Mouse (Mus musculus): Measurements from ENCODE around the gene Fads1.

Fads1 gene

DNA sequence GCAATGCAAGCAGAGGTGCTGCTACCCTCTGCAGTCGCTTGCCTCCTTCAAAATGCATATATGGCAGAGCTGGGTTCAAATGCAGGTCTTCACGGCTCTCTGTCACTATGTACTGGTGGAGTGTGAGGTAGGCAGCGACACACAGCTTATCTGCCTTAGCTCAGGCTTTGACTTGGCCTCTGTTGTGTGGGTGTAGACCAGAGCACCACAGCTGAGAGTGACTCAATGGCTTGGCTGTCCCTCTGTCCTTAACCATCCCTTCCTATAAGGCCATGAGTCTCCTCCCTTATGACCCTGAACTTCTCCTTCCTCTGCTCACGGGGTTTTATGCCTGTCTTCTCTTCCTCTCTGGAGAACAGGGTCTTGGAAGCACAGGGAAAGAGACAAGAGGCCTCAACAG is 28.2 kb downstream of the Fads1 start:
- no peak for DNase-seq (ENCODE audit: low read depth, low spot score)

DNA sequence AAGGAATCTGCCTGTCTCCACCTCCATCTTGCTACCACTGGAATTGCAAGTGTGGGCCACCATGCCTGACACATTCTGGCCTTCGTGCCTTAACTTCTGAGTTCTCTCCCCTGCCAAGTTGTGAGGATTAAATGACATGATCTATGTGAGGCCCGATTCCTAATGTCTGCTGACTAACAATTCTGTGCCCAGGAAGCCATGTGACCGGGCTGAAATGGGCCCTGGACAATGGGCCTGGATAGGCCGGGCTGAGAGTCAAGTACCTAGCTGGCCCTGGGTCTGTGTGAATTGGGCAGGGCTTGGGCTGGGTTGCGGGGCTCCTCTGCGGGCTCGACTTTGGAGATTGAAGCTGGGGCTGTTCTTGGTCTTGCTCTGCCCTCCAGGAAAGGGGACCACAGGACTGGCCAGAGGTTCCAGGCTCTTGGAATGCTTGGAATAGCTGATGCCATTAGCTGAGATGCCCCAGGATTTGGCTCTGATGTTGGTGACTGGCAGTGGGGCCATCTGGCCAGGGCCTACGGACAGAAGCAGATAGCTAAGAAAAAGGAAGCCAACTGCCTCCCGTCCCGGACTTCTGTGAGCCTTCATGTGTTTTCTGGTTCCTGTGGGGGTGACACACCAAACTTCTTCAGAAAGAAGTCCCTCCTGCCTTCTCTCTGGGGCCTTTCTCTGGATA is 31.2 kb downstream of the Fads1 start:
- DNase-seq (ENCODE audit: low read depth, low spot score) = no peak

DNA sequence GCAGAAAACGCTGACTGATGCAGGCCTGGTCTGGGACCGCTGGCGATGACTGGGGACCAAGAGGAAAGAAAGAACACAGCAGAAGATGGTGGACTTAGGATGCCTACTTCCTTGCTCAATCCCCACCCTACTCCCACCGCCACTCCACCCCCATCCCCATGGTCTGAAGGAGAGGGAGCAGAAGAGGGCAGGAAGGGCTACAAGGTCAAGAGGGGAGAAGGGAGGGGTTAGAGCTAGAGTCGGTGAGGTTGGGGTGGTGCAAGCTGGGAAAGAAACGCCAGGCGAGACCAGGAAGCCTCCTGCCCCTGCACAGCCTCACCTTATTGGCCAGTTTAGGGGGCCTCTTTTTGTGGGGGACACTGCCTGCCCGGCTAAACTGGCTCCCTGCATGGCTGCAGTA is 33.4 kb downstream of the Fads1 start:
- no peak for DNase-seq (ENCODE audit: low read depth, low spot score)

DNA sequence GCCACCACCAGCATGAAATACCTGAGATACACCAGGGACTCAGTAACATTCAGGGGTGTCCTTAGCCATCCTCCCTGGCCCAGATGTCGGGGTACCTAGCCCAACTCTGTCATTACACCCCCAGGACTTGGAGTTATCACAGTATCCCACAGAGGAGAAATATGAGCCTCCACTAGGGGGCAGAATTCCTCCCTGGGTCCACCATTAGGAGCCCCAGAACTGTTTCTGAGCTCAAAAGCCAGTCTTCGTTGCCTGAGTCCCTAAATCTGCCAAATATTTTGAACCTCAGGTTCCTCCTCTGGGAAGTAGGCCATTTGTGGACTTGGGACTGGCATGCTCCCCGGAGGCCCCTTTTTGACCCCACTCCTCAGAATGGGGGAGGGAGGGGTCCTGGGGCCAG is 36.4 kb downstream of the Fads1 start:
- peak; percentile 73 for DNase-seq (ENCODE audit: low read depth, low spot score)

DNA sequence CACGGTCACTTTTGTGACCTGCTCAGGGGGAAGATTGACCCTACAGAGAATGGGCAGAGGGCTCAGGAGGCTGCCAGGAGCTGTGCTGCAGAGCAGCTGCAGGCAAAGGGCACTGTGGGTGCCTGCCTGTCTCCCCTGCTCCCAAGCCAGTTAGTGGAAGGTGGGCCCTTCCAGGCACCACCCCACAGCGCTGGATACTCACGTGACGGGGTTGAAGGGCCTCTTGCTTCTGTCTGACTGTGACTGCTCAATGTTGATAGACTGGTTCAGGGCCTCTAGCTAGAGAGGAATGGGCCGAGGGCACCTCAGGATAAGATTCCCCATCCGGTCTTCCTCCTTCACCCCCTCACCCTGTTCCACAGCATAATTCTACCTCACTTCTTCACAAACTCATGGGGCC is 36.9 kb downstream of the Fads1 start:
- no peak for DNase-seq (ENCODE audit: low read depth, low spot score)

DNA sequence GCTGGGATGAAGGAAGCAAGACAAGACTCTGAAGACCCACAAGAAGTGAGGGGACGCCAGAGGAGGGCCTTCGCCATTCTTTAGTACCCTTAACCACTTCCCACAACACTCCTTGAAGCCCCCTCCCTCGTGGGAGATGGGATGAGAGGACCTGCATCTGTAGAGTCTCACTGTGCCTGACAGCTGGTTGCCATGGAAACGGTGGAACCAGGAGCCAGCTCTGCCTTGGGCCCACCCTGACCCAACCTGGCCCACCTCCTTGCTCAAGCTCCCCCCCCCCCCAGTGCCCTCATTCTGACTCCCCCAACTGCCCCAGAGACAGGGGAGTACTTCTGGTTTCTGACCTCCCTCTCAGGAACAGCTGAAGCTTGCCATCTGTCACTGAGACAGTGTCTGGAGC is 38.9 kb downstream of the Fads1 start:
- peak; percentile 69 for DNase-seq (ENCODE audit: low read depth, low spot score)

DNA sequence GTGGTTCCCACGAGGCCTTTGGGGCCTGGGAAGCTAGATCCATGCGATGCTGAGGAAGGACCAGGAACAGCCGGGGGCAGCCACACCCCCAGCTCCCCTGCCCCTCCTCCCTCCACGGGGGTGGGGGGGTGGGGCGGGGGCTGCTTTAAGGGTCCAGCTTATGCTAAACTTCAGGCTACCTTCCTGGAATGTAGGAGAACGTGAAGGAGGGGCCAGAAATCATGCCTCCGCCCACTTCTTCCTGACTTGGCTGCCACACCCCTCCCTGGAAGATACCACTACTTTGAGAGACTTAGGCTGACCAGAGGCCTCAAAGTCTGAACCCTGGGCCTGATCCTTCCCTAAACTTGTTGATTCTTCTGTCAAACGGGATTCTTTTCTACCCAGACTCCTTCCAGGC is 40.0 kb downstream of the Fads1 start:
- DNase-seq (ENCODE audit: low read depth, low spot score) = no peak

DNA sequence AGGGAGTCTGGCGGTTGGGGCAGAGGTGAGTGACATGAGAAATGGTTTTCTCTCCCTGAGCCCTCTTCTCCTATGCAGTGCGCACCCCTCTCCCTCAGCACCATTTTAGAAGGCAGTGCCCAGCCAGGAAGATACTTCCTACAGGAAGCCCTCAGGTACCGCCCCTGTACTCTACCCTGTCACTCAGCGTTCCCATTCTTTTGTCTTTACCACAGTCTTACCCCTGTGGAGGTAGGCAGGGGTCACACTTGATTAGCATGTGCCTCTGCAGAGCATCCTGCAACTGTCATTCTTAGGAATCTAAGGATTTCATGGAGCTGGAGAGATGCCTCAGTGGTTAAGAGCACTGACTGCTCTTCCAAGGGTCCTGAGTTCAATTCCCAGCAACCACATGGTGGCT is 40.9 kb downstream of the Fads1 start:
- DNase-seq (ENCODE audit: low read depth, low spot score) = no peak

DNA sequence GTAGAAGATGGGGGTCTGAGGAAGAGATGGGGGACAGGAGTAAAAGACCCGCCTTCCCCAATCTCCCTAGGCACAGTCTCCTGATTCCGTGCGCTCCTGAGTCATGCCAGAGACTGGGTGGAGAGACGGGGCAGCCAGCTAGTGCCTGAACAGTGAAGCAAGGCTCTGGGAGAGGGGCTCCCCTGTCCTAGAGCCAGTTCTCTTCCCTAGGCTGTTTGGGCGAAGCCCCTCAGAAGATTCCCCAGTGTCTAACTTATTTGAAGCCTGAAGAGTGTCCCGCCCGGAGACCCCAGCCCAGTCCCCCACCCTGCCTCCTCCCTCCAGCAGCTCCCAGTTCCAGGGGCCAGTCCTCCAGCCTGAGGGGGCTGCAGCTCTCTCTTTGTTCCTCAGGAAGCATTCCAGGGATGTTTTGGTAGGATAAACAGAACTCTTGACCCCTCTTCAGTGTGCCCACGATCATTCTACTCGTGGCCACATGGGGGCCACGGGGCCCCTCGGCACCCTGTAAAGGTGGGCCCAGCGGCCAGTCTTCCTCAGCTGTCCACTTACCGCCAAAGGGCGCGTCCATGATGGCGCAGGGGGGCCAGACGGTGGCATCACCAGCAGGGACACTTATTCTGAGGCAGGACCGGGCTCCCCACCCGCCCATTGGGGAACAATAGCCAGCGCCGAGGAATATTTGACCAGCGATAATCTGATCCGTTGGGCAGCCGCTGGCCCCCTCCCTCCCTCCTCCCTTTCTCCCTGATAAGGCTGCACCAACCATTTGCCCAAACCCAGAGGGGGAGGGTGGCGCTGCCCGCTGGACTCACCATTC is 42.2 kb downstream of the Fads1 start:
- no peak for DNase-seq (ENCODE audit: low read depth, low spot score)

DNA sequence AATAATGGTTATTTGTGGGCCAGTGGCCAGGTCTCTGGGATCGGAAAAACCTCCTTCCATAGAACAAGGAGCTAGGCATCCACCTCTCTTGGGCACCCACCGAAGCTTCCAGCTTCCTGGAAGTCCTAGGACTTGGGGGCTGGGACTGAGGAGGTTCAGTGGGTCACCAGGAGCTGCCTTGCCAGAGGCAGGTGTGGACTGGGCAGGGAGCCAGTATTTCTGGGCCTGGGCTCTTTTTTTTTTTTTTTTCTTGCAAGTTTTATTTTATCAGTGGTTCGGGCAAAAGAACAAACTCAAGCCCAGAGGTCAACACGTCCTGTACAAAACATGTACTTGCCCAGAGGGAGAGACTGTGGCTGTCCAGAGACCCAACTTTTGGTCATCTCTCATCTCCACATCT is 43.1 kb downstream of the Fads1 start:
- no peak for DNase-seq (ENCODE audit: low read depth, low spot score)

DNA sequence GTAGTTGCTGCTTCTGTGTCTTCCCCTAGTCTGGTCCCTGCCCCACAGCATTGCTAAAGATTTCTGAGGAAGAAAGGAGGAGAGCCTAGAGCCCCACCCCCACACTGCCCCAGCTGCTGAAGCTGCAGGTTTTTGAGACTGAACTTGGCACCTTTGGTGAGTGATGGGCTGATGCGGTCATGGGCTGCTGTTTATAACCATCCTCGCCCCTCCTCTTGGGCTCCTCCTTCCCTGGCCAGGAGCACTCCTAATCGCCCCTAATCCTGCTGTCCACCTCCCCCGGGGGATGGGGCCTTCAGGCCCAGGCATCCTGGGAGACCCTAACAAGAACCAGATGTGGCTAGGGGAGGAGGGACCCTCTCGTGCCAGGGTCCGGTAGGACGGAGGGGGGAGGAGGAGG is 48.3 kb downstream of the Fads1 start:
- DNase-seq (ENCODE audit: low read depth, low spot score) = peak; percentile 74

DNA sequence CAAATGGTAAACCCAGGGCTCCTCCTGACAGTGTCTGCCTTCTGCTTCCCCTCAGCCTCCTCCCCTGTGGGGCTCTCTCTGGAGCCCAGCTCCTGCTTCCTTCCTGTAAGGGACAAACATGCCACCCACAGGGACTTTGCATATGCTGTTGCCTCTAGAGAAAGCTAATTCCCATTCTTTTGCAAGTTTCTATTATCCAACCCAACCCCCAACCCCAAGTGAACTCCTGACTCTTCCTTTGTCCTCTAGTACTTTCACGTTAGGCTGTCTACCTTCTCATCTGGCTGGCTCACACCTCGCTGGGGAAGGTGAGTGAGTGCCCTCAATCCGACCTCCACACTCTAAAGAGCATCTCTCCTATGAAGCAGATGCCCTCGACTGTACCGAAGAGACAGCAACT is 49.2 kb downstream of the Fads1 start:
- no peak for DNase-seq (ENCODE audit: low read depth, low spot score)

DNA sequence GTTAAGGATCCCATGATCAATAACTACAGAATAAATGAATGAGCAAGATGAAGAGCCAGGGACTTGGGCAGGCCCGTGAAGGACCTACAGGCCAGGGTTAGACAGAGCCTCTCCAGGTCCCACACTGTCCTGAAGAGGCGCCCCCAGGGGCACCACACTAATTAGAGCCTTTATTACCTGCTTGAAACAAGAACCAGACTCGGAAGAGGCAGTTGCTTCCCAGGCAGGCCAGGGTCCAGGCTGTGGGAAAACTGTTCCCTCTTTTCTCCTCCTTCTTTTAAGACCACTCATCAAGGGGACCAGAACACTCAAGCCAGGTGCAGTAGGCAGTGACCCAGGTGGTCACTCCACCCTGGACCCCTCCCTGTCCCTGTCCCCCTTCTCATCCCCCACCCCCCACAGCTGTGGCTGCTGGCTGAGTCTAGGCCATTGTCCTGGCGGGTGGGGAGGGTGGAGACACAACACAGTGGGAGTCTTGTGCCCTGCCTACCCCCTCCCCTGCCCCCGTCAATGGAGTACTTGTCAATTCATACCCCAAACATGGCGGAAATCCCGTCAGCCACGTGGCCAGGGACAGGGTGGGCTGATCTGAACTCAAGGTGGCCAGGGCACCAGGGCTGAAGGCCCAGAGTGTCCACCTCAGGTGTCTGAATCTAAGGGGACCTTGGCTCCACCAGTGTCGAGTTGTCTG is 49.8 kb downstream of the Fads1 start:
- DNase-seq (ENCODE audit: low read depth, low spot score) = no peak

DNA sequence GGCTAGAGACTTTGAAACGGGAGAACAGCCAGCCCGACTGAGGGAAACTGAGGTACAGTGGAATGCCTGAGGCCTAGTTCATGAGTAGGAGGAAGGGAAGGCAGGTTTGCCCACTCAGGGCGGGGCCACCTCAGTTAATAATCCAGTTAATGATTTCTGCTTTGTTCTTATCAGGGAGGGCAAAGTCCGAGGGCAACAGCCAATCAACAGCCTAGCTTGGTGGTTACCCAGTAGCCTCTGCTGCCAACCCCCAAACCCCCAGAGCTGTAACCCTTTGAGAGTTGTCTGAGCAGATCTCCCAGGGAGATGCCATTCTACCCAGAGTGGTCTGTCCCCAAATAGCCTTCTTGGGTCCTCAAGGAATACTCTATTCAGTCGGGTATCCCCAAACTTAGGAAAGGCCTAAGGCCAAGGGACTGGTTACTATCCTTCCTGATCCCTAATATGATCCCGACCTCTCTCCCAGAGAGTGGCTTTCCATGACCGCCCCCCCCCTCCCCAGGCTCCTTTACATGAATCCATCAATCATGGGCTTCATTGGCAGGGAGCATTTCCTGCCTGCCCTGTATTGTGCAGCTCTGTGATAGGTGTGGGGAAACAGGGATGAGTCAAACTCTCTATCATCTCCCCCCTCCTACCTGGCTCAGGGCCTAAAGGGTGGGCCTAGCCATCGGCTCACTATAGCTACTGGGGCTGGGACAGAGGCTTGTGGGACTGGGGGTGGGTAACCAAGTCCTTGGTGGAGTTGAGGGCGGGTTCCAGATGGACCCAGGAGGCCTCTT is 53.3 kb downstream of the Fads1 start:
- DNase-seq (ENCODE audit: low read depth, low spot score) = no peak

DNA sequence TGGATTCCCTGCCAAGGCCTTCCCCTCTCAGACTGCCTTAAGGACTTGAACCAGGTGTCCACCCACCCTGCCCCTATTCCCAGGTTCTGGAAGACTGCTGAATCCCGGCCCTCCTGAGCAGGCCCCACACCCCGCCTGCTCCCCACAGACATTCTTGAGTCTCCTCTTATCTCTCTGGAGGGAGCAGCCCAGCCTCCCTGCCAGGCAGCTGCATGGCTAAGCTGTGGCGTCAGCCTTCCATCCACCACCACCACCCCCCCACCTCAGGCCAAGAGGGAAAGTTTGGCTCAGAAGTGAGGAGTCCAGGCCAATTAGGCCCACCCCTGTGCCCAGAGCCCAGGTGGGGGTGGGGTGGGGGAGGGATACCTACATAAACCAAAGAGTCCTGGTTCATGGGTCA is 55.8 kb downstream of the Fads1 start:
- no peak for DNase-seq (ENCODE audit: low read depth, low spot score)

DNA sequence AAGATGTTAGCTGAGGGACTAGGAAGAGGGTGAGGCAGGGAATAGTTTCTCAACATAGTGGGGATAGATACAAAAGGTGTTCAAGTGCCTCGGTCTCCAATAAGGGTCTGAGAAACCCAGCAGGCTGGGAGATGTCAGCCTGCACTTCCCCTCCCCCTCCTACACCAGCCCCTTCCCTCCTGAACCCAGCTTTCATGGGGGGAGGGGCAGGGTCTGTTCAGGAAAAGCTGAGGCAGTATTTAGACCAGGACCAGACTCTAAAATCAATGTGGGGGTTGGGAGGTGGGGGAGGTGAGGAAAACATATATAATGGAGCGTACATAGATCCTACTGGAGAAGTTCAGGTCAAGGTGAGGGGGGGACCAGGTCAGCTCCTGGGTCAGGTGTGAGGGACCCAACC is 56.7 kb downstream of the Fads1 start:
- DNase-seq (ENCODE audit: low read depth, low spot score) = no peak

DNA sequence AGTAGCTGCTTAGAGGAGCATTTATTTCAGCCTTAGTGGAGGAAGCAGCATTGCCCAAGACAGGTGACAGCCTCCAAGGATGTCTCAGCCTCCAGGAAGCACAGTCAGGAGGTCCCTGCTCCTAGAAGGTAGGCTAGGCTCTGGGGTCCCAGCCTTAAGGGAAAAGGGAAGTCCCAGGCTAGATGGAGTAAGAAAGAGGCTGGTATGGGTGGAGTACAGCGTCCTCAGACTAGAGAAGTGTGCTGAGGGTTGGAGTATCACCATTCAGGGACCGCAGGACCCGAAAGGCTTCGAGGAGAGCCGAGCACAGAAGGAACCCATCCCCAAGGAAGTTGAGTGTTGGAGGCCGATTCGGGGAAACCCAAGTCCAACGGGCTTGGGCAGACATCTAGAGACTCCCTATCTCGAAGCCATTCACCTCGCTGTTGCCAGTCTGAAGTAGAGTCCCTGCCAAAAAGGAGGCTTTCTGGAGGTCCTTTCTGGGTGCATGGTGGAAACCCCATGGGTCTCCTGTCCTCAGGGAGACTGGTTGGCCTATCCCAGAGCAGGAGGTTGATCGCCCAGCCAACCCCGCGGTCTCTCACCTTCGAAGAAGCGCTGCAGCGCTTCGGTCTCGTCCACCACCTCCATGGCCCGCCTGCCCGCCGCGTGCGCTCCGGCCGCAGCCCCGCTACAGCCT is 57.4 kb downstream of the Fads1 start:
- no peak for DNase-seq (ENCODE audit: low read depth, low spot score)

DNA sequence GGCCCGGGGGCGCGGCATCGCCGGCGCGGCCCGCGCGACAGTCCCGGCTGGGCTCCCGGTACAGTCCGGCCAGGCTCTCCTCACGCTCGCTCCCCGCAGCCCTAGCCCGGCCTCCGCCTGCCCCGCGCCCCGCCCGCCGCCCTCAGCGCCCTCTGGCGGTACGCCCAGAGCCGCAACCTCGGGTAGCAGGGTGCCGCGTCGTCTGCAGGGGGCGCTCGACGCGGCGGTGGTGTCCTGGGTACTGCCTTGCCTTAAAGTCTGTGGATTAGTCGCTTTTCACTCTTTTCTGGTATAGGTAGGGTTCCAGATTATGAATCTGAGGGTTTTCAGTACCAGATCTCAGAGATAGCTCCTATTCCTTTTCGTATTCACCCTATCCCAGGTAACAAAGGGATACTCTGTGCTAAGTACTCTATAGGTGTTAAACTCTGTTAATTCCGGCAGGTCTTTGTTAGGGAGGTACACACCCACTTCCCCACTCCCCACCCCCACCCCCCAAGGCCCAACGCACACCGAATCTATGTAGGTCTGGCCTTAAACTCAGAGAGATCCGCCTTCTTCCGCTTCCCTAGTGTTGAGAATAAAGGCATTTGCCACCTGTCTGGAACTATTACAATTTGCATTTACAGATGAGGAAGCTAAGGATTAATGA is 58.1 kb downstream of the Fads1 start, which contains the start of gene Myrf:
Gene Myrf (minus strand): TSS at position 95 of the 652 bp plus-strand sequence.
- DNase-seq (ENCODE audit: low read depth, low spot score) = peak; percentile 83

DNA sequence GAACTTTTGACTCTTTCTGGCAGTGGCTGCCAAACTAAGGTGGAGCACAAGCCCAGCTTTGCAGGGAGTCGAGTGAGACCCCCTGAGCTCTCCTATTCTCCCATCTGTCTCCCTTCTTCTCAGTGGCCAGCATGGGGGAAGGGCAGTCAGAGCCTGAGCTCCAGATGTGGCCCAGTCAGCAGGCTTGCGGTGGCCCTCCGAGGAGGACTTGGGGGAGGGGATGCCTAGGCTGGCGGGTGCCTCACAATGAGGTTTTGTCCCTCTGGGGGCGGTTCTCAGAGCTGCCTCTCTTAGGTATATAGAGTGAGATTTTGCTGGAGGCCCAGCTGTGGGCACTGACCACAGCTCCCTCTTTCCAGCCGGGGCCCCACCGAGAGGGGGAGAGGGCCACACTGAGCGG is 60.2 kb downstream of the Fads1 start:
- DNase-seq (ENCODE audit: low read depth, low spot score) = no peak

DNA sequence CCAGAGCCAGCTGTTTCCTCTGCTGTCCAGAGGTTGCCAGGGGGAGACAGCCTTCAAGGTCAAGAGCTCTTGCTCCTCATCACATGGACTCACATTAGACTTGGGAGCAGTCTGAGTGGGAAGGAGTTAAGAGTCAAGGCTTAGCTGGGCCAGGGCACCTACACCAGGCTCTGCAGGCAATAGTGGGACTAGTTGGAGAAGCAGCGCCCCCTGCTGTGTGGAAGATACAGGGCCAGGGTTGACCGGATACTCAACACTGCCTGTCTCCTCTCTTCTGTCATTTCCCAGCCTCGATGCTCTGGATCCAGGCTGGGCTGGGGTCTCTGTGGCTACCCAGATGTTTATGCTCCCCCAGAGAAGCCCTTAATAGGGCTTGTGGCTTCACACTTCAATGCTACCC is 61.5 kb downstream of the Fads1 start:
- peak; percentile 54 for DNase-seq (ENCODE audit: low read depth, low spot score)
